ENCODE assay signal across 7 mouse cellular contexts in the genomic region with DNA sequence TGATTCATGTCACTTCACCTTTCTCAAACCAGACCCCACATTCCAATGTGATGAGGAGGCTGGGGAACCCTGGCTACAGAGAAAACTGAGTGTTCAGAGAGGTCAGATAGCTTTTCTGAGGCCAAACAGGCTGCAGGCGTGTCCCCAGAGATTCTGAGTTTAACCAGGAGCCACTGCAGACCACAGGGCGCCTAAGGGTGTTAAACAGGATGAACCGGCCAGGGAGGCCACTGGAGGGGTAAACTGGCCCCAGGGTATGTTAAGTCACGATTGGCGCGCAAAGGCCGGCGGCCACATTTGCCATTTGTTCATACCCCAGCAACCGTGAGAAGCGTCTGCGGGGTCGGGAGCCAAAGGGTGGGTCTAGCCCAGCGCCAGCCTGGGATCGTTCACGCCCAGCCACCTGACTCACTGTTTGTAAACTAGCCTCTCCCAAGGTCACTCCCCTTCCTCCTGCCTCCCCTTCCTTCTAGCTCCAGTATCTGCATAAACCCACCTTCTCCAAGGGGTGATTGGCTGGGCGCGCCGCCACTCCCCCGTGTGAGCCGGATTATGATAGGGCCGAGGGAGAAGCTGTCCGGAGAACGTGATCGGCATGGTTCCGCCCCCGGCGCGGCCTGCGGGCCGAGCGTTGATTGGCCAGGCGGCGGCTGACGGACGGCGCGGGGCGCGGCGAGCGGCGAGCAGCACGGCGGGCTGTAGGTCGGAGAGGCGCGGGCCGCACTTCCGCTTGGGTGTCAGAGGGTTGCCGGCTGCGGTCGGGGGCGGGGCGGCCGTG. TPM values are rescaled to one million over a fixed set of nuclear protein-coding genes. Genes with fewer than 3 reads are reported as not detected.
DNase-seq lines count a peak whose midpoint lies in the region; ATAC-seq lines count a peak whose summit lies in the region.

A gene (plus strand): TSS at position 646 of the 778 bp plus-strand sequence.

- ATAC-seq in intestine, embryonic 16.5 days = peak; percentile 99
- peak; percentile 96 for ATAC-seq in midbrain, embryonic 11.5 days (ENCODE audit: low FRiP score)

- H3K4me2 ChIP-seq in intestine, embryonic 16.5 days (ENCODE audit: low read depth, low read length) = peak within 1 kb of the TSS; percentile 89
- peak within 1 kb of the TSS; percentile 94 for H3K4me2 ChIP-seq in midbrain, embryonic 11.5 days

- H3K9ac ChIP-seq in intestine, embryonic 16.5 days (ENCODE audit: low read depth, low read length) = peak within 1 kb of the TSS; percentile 72
- peak within 1 kb of the TSS; percentile 80 for H3K9ac ChIP-seq in midbrain, embryonic 11.5 days (ENCODE audit: low read length)

- under 1% methylated on average over 55 of the region's 55 CpGs for whole genome bisulfite sequencing in intestine, embryonic 16.5 days
- WGBS in midbrain, embryonic 11.5 days = under 1% methylated on average over 52 of the region's 55 CpGs

- peak within 1 kb of the TSS; percentile 31 for H3K27ac ChIP-seq in intestine, embryonic 16.5 days (ENCODE audit: low read length)
- peak within 1 kb of the TSS; percentile 94 for H3K27ac ChIP-seq in midbrain, embryonic 11.5 days (ENCODE audit: low read depth, low read length)

- no peaks in the 10 kb centered on the region for H3K27me3 ChIP-seq in intestine, embryonic 16.5 days (replicated peaks; ENCODE audit: control insufficient read depth, insufficient read depth, low read length)
- H3K27me3 ChIP-seq in midbrain, embryonic 11.5 days (ENCODE audit: control insufficient read depth, insufficient read depth, low read length) = no peaks in the 10 kb centered on the region

- intact Hi-C loops in left cerebral cortex, postnatal 36 days (cut with DNase I) = no loop called here

- H3K4me1 ChIP-seq in intestine, embryonic 16.5 days (ENCODE audit: control insufficient read depth, insufficient read depth, low read length) = peaks cover 20% of the 10 kb centered on the region
- peaks cover 36% of the 10 kb centered on the region for H3K4me1 ChIP-seq in midbrain, embryonic 11.5 days (ENCODE audit: control insufficient read depth, insufficient read depth, low read length)

- H3K9me3 ChIP-seq in intestine, embryonic 16.5 days (ENCODE audit: control insufficient read depth, low read length) = no peaks in the 10 kb centered on the region
- no peaks in the 10 kb centered on the region; the same call in 1 of the 2 replicates for H3K9me3 ChIP-seq in midbrain, embryonic 11.5 days (ENCODE audit: control insufficient read depth, low read length)

- no peaks in the 10 kb centered on the region for H3K36me3 ChIP-seq in intestine, embryonic 16.5 days (ENCODE audit: control insufficient read depth, insufficient read depth, low read length)
- H3K36me3 ChIP-seq in midbrain, embryonic 11.5 days (ENCODE audit: control insufficient read depth, insufficient read depth, low read length) = peaks cover 2% of the 10 kb centered on the region; the same call in 1 of the 2 replicates

- H3K4me3 ChIP-seq in intestine, embryonic 16.5 days (ENCODE audit: low read length) = peak within 1 kb of the TSS; percentile 65
- H3K4me3 ChIP-seq in midbrain, embryonic 11.5 days (ENCODE audit: low read depth, low read length) = peak within 1 kb of the TSS; percentile 91

- peak; percentile 100 for DNase-seq in adrenal gland, adult 8-10 months
- peak; percentile 99 for DNase-seq in embryo, embryonic 9.5 days (ENCODE audit: extremely low spot score)
- DNase-seq in gastrocnemius, postnatal 4 days (ENCODE audit: low spot score in 2 of 2) = peak; percentile 99 to 100
- DNase-seq in left cerebral cortex, postnatal 36 days (ENCODE audit: low spot score in 2 of 2) = peak; percentile 100
- peak; percentile 99 for DNase-seq in midbrain, embryonic 11.5 days (ENCODE audit: low spot score, missing footprints)
- DNase-seq in skeletal muscle tissue, adult 2 months (ENCODE audit: low read depth, low spot score) = peak; percentile 99

RNA-seq across cellular contexts. Expression of the gene that starts here (rescaled TPM):
- 10 to 100 TPM; 41.8 to 61.6 (median 48.6) TPM for total RNA-seq in adrenal gland, adult 8-10 months (2022)
- 10 to 100 TPM; 27.7 to 32.1 TPM for total RNA-seq in gastrocnemius, postnatal 4 days (2021)
- 30.4 and 32.4 TPM in 2 replicates for polyA plus RNA-seq in intestine, embryonic 16.5 days (2015; fragmentation: Nextera tagmentation; extraction: Ambion mirVana)
- 10 to 100 TPM; 44.2 to 50.4 TPM for total RNA-seq in left cerebral cortex, postnatal 36 days (2021)
- polyA plus RNA-seq in midbrain, embryonic 11.5 days (2014; fragmentation: Nextera tagmentation; extraction: Ambion mirVana) = 43.3 and 46.3 TPM in 2 replicates

Comparison
In these comparisons a context has a peak if more than half of its experiments do, and no peak if none do; other contexts are left out.
1. Peak in every context shown above with its lines: DNase-seq, ATAC-seq, H3K4me3 ChIP-seq and H3K27ac ChIP-seq.